Mouse (Mus musculus) embryo, embryonic 10 days (tissue): Measurements from ENCODE around the gene Sgce.
A peak's percentile ranks its signal among the peaks of the same experiment; 100 is the strongest.
"Not testable (repeated sequence)": the region's sequence is repeated elsewhere in the genome, so short reads cannot be mapped to it uniquely, and the experiment has no call there.

Experiments used
- DNase-seq: peaks from one replicate; pipeline ENCODE4 v3.0.0-alpha.2; 2015; ENCODE audit warnings: low spot score

Gene Sgce

GRCm38 (mm10) chr6:4746696-4747439 lies at the start of gene Sgce, which contains the start of gene Peg10:
Sgce (minus strand) TSS chr6:4747207.
Peg10 (plus strand) TSS chr6:4747306.
- DNase-seq, result peak; percentile 79

DNA sequence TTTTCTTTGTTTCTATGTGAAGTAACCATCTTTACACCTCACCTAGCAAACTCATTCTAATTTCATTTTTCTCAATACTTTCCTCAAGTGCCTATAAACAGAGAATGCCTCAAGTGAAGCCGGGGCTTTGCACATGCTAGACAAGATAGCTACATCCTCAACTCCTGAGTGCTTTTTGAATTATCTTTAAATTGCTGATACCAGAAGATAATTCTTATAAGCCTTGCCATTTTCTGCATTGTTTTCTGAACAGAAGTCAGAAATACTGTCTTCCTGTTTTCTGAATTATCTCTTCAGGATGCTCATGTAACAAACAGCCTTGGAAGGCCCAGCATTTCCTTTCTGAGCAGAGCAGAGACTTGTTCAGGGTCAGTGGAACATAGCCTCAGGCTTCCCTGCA lies 49.3 kb upstream of the Sgce start:
- DNase-seq, result no peak

- DNase-seq, result no peak
These were observed 15.2 kb upstream of the Sgce start for GRCm38 (mm10) chr6:4762252-4762651.

GRCm38 (mm10) chr6:4761415-4762142 lies 14.6 kb upstream of the Sgce start:
- not testable (repeated sequence) for DNase-seq

- no peak for DNase-seq
These were observed 7.9 kb upstream of the Sgce start for GRCm38 (mm10) chr6:4754886-4755285.

- DNase-seq, result no peak
These were observed 7.3 kb upstream of the Sgce start for GRCm38 (mm10) chr6:4754286-4754685.

GRCm38 (mm10) chr6:4751355-4751754 lies 4.3 kb upstream of the Sgce start:
- DNase-seq, result no peak

GRCm38 (mm10) chr6:4749091-4749490 lies 2.1 kb upstream of the Sgce start:
- DNase-seq, result peak; percentile 91

- DNase-seq, result peak; percentile 66
These were observed 1.5 kb upstream of the Sgce start for GRCm38 (mm10) chr6:4748506-4748961.

GRCm38 (mm10) chr6:4747677-4748505 lies 884 bp upstream of the Sgce start:
- DNase-seq, result peak; percentile 81

DNA sequence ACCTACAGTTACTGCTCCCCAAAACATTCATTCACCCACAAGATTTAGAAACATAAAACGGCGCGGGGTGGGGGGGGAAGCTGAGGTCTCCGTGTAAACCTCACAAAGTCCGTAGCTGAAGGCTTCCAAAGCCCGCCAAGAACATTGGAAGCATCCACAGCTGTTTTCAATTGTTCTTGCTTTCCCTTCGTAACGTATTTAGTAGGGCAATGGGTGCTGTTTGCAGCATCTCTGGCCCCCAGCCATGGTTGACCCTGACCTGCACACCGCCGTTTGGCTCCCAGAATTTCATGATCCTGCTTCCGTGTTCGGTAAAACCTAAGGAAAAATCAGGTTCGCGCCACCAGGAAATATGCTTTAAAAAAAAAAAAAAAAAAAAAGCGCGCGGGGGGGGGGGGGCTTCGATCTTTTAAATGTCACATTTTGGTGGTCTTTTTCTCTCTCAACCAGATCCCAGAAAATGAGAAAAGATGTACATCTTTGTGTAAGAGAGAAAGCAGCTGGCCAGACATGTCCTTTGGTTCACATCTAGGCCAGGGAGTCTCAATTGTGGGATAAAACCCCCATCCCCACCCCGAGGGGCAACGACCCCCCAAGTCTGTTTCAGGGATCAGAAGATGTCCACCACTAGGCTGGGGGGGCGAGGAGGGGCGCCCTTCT lies 841 bp downstream of the Sgce start:
- DNase-seq, result peak; percentile 58

DNA sequence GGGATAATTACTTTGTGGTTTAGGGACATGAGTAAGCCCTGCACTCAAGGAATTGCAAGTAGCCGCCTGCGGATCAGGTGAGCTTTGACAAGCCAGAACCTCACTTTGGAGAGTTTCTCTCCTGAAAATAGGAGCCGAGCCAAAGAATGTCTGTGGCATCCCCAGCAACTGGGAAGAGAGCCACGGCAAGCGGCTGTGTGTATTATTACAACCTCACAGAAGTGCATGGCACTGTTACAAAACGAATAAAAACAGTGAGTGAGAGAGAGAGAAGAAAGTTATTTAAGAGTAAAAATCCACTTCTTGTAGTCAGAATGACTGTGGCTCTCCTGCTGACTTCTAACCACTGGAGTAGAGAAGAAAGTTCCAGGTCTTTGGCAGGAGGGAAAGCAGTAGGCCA lies 6.5 kb downstream of the Sgce start:
- DNase-seq, result peak; percentile 14

DNA sequence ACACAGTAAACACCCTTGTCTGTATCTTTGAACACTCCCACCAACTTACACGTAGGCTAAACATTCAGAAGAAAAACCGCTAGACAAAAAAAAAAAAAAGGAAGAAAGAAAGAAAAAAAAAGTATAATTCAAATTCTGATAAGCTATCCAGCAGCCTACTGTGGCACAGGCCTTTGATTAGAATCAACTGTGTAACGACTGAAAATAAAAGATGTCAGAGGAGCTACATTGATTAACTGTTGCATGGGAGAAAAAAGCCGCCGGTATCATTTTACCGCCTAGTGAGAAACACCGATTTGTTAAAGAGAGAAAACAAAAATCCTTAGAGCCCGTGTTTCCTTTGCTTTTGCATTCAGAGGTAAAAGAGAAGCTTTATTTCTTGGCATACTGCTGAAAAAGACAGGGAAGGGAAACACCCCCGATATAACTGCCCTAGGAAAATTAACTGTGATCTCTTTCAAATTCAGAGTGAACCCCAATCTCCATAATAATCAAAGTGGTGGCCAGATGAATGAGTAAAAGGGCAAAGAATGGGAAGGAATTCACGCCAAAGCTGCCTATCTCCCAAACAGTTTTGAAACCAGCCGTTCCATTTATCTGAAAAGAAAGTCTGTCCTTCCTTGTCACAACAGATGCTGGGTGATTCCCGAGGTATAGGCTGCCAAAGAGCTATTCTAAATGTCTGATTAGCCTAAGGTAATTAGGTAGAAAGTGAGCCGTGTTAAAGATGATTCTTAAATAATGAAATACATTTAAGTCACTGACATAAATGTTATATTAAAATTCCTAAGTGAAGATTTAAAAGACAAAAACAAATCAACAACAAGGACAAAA lies 7.3 kb downstream of the Sgce start:
- peak; percentile 27 for DNase-seq

DNA sequence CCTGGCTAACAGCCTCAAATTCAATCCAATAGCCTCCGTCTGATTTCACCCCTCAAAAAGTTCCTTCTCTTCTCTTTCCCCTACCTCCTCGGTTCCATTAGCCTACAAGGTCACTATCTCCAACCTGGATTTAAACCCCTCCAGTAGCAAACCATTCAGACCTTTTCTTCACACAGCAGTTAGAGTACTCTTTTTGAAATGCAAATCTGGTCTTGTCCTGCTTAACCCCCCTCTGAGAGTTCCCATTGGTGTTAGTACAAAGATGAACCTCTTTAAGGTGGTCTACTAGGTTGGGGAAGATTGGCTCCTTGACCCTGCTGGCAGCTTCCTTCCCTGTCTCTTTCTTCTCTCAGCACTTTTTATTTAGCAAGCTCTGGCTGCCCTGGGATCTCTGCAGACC lies 8.3 kb downstream of the Sgce start:
- DNase-seq, result peak; percentile 13

DNA sequence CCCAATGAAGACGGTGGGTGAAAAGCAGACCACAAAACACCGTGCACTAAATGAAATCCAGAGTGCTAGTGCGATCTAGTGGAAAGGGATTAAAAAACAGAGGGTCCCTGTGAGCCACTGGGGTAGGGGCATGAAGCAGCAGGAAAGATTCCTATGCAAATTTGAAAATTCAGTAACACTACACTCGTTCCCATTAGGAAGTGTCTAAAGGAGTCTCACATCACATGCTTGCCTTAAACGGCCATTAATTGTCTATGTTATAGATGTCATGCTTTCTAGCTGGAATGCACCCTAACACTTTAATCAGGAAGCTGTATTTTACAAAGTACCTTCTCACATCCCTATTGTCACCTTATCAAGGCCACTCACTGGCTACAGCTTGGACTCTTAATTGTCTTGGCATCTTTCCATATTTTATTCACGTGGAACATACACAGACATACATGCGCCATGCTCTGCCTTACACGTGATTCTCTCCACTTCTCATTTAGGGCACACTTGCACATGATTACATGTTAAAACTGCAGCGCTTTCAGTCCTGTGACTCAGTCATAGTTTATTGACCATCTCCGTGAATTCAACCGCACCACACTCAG lies 8.9 kb downstream of the Sgce start:
- DNase-seq, result peak; percentile 18

GRCm38 (mm10) chr6:4736372-4736771 lies 10.6 kb downstream of the Sgce start:
- DNase-seq, result no peak

DNA sequence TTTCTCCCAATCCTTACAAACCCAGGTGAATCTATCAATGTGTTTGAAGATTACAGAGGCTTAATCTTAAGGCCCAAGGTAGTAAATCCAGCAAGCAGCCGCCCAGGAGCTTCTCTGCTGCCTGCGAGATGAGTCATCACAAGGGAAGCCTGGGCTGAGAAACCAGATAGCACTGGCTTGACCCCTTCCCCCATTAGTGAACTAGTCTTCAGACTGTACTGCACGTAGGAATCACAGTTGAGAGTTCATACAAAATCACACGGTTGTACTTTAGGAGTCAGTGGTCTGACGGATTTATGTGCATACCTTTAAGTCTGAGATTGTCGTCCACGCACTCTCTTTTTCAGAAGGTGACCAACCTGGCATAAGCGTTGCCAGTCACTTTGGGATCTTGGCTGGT lies 13.8 kb downstream of the Sgce start:
- DNase-seq, result peak; percentile 61

- peak; percentile 49 for DNase-seq
These were observed 15.3 kb downstream of the Sgce start for GRCm38 (mm10) chr6:4731675-4732074.

- no peak for DNase-seq
These were observed 18.7 kb downstream of the Sgce start for GRCm38 (mm10) chr6:4728305-4728704.

- no peak for DNase-seq
These were observed 22.8 kb downstream of the Sgce start for GRCm38 (mm10) chr6:4723998-4724757.
